Mouse (Mus musculus): Measurements from ENCODE around the gene Gm867.

The Gm867 gene

GRCm38 (mm10) chr10:75940520-75940919 is at the start of gene Gm867:
TSS of gene Gm867 (minus strand) at chr10:75940672.
- no peak for DNase-seq (ENCODE audit: low spot score)

- DNase-seq (ENCODE audit: low spot score) = no peak
These were observed 39.0 kb upstream of the Gm867 start for GRCm38 (mm10) chr10:75979432-75979831.

DNA sequence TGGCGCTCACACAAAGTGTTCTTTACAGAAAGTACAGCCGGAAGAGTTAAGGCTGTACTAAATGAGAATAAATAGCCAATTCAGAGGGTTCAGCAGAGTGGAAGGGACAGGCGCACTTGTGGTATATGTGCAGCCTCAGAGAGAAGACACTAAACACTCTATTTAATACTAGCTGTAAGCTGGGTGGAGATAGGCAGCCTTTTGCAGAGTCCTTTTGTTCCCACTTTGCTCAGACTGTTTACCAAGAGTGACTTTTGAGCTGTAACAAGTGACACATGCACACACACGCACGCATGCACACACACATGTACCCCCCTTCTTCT is 38.3 kb upstream of the Gm867 start:
- DNase-seq (ENCODE audit: low spot score) = no peak

DNA sequence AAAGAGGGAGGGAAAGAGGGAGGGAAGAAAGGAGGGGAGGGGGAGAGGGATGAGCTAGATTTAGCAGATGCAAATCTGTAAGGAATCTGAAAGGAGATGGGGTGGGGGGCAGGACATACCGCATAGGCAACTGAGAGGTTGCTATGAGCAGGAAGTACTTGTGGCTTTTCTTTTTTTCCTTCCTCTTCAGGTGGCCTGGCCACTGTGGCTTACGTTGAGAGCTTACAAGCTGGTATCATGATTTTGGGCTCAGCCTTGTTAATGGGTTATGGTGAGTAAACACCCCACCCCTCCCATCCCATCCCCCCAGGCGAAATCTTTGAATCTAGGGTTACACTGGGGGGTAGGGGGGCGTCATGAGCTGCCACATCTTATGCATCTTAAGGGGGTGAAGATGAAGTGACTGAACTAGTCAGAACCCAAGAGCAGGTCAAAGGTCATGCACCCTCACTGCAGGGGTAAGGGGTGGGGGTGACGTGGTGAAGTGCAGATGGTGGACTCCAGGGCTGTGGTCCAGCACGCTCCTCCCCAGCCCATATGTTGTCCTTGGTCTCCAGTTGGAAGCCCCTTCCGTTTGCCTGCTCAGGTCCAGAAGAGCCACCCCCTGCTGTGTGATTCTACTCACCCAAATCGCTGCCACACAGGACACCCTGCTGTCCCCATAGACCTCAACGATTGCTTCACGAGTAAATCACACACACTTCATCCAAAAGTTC is 37.8 kb upstream of the Gm867 start:
- DNase-seq (ENCODE audit: low spot score) = no peak

DNA sequence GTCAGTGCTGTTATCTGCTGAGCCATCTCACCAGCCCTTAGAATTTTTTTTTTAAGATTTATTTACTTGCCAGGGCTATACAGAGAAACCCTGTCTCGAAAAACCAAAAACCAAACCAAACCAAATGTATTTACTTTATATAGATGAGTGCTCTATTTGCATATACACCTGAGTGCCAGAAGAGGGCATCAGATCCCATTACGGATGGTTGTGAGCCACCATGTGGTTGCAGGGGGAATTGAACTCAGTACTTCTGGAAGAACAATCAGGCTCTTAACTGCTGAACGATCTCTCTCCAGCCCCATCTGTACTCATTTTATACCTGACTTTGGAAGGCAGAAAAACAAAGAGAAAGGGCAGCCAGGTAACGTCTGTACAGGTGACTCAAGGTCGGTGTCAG is 34.7 kb upstream of the Gm867 start:
- no peak for DNase-seq (ENCODE audit: low spot score)

DNA sequence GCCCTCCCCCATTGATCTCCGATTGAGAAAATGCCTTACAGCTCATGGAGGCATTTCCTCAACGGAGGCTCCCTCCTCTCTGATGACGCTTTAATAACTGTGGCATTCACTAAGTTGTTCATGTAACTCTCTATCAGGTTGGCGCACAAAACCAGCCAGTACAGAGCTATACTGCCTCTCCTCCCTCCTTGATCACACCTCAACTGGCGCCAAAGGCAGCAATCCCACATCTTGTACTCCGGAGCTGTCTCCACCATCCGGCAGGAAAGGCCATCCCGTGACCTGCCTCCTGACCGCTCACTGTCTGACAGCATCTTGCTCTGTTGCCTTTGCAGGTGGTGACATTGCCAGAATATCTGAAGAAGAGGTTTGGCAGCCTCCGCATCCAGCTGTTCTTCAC is 33.4 kb upstream of the Gm867 start:
- DNase-seq (ENCODE audit: low spot score) = no peak

DNA sequence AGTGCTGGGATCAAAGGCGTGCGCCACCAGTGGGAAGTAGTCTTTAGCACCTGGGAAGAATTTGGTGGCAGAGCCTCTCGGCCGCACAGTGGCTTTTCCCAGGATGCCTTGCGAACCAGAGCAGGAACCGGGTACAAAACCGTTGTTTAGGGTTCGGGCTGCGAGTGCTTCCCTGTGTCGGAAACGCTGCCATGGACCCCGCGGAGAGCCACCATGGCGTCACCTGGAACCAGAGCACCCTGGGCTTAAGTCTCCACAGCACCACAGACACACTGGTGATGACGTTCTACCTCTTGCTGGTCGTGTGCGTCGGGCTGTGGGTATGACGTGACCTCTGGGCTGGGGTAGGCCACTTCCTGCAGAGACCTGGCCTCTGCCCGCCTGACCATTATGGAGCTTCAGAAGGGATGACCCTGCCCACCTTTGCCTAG is 13.9 kb upstream of the Gm867 start, which contains the start of gene Gm5134:
TSS of gene Gm5134 (plus strand) at position 134 of the 431 bp plus-strand sequence.
- DNase-seq (ENCODE audit: low spot score) = no peak

- peak; percentile 36 for DNase-seq (ENCODE audit: low spot score)
These were observed 11.1 kb upstream of the Gm867 start for GRCm38 (mm10) chr10:75951424-75952050.

- no peak for DNase-seq (ENCODE audit: low spot score)
These were observed 10.3 kb upstream of the Gm867 start for GRCm38 (mm10) chr10:75950791-75951210.

DNA sequence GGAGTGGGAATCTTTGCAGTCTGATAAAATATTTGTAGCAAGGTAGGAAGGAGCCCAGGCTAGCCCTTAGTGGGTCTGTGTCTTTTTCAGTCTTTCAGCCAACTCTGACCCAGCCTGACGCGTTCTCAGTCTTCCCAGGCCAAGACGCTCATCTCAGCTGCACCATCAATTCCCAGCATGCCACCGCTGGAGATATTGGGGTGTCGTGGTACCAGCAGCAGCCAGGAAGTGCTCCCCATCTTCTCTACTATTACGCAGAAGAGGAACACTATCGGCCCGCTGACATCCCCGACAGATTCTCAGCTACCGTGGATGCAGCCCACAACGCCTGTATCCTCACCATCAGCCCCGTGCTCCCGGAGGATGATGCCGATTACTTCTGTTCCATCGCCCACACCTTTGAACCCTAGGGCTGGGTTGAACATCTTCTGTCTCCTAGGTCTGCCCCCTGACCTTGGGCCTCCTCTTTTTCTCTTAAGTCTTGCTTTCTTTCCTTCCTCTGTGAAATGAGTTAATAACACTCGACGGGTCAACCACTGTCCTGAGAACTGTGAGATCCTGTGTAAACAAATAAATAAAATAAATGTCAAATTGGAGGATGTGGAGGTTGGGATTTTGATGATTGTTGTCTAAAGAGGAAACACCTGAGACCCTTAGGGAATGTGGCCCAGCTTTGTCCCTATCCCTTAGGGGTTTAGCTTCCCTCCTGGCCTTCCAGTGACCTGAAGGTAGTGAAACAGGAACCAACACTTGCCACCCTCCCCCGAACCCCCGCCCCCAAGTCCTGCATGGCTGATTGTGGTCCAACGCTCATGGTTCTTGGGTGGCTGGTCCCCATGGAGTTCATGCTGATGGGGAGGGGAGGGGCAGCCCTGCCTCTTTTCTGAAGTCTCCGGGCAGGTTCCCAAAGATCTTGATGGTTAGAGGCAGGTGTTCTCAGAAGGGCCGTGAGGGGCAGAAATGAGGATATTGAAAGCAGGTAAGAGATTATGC is 8.9 kb upstream of the Gm867 start:
- no peak for DNase-seq (ENCODE audit: low spot score)

DNA sequence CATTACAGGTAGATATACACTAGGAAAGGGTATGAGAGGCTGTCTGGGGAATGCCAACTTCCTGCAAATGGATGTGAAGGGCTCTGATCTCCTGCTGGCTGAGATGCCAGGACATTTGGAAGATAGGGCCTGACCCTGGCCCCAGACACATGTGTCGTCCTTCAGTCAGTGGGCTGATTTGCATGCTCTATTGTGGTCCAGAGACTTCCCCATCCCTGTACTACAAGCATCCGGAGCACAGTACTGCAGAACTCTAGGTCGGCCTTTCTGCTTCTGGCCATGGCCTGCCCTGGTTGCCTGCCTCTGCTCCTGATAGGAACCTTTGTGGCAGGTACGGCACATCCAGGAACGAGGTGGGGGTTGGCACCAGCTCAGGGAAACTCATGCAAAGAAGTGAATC is 7.6 kb upstream of the Gm867 start:
- DNase-seq (ENCODE audit: low spot score) = no peak

GRCm38 (mm10) chr10:75945896-75946295 is 5.4 kb upstream of the Gm867 start:
- DNase-seq (ENCODE audit: low spot score) = no peak

GRCm38 (mm10) chr10:75945213-75945612 is 4.7 kb upstream of the Gm867 start:
- DNase-seq (ENCODE audit: low spot score) = no peak

GRCm38 (mm10) chr10:75944066-75944772 is 3.7 kb upstream of the Gm867 start:
- DNase-seq (ENCODE audit: low spot score) = no peak

- DNase-seq (ENCODE audit: low spot score) = no peak
These were observed 2.4 kb upstream of the Gm867 start, which contains the start of gene Vpreb3 for GRCm38 (mm10) chr10:75942736-75943477. TSS of gene Vpreb3 (plus strand) at chr10:75943057.

- DNase-seq (ENCODE audit: low spot score) = no peak
These were observed 761 bp upstream of the Gm867 start for GRCm38 (mm10) chr10:75941042-75941824.

DNA sequence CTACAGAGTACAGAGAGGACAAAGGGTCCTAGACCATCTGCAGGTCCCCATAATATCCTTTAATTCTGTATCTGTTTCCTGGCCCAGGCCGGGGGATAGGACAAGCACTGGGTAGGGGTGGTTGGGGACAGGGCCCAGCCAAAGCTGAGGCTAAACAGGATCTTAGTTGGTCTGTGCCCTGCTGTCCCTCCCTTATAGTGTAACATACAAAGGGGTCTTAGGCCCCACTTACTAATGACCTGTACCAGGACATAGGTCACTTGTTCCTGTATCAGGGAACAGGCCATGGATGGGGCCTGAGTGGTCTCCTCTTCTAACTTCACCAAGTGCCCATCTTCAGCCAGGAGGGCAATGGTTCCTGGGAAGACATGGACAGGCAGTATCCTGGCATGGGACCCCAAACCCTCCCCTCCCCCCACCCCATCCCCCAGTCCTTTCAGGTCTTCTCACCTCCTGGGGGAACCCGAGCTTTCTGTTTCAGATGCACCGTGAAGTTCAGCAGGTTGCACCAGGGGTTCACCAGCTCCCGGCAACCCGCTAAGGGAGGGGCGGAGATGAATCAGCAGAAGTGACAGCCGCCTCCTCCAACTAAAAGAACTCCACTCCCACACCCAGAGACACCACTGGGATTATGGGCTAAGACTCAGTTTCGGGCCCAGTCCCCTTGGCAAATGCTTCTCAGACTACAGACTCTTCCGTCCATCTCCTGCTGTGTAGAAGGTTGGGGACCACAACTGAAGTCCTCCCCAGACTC is 814 bp downstream of the Gm867 start:
- no peak for DNase-seq (ENCODE audit: low spot score)

GRCm38 (mm10) chr10:75937851-75938643 is 2.4 kb downstream of the Gm867 start:
- DNase-seq (ENCODE audit: low spot score) = no peak
